25 mouse cellular contexts compared by ENCODE assay signal in the genomic region with DNA sequence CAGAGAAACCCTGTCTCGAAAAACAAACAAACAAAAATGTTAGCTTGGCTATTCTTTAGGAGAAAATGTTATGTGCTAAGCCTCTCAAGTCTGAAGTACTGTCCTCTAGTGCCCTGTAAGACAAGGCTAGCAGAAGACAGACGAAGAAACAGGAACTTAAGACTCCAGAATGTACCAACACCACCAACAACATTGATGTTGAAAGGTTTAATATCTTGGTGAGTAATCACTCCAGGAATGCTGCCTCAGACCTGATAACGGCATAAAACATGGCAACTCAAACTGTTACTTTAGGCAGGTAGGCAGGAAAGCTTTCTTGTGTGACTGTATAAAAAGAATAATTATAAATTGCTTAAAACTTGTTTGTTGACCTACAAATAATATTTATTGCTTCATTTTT. TPM values are rescaled to one million over a fixed set of nuclear protein-coding genes. Genes with fewer than 3 reads are reported as not detected.
A peak's percentile ranks its signal among the peaks of the same experiment; 100 is the strongest.
DNase-seq lines count a peak whose midpoint lies in the region; ATAC-seq and TF ChIP-seq lines count a peak whose summit lies in the region.
"Had no signal": no experiment of that assay in that cellular context is flagged by ENCODE, and none has a peak within 500 bp of the region (broad histone marks: within the 10 kb centered on the region; RNA-seq: fewer than 3 reads in every experiment).

No protein-coding gene starts in this region.

- no peak overlapping the region for H3K4me3 ChIP-seq in MEL (ENCODE audit: control insufficient read depth in 1 of 2, insufficient read depth in 1 of 2, low read depth in 2 of 2, low read length in 2 of 2)
- H3K4me3 ChIP-seq: embryonic facial prominence, embryonic 10.5 days; embryonic facial prominence, embryonic 12.5 days; forebrain, embryonic 13.5 days; forebrain, embryonic 15.5 days had no signal

- no peak overlapping the region for H3K9ac ChIP-seq in MEL (ENCODE audit: control insufficient read depth, low read depth, low read length, poor library complexity, severe bottlenecking)
- H3K9ac ChIP-seq: embryonic facial prominence, embryonic 12.5 days; forebrain, embryonic 13.5 days; forebrain, embryonic 15.5 days; forebrain, postnatal 0 days had no signal

- TF ChIP-seq RAD21 in MEL (IDR thresholded peaks at IDR 0.05; ENCODE audit: low read depth, low read length), result no peak

- H3K9me3 ChIP-seq in MEL (replicated peaks; ENCODE audit: insufficient read depth, low read length), result no peaks in the 10 kb centered on the region
- H3K9me3 ChIP-seq: embryonic facial prominence, embryonic 10.5 days; embryonic facial prominence, embryonic 12.5 days; forebrain, embryonic 13.5 days; forebrain, embryonic 15.5 days; G1E had no signal

- peaks cover 3 to 21% of the 10 kb centered on the region in 2 experiments; a peak in 3 of 4 replicates for H3K4me1 ChIP-seq in MEL (ENCODE audit: control insufficient read depth in 1 of 2, insufficient read depth in 2 of 2, low read length in 2 of 2)
- H3K4me1 ChIP-seq: embryonic facial prominence, embryonic 10.5 days; embryonic facial prominence, embryonic 12.5 days; forebrain, embryonic 13.5 days; forebrain, embryonic 15.5 days had no signal

- TF ChIP-seq EP300 in MEL (IDR thresholded peaks at IDR 0.05; ENCODE audit: low read depth in 1 of 2, low read length in 2 of 2), result peak; percentile 51 to 72

- peak; percentile 7 for DNase-seq in lung, postnatal 25 days (ENCODE audit: low spot score)
- DNase-seq in lung, adult 18-20 months, result no peak
- DNase-seq in 416B (ENCODE audit: low read depth) (peak; percentile 74), MEL (ENCODE audit: low read depth, low spot score) (peak; percentile 65)
- DNase-seq in ovary, postnatal 10 days (ENCODE audit: low spot score), result no peak
- DNase-seq in adrenal gland, adult 18-20 months (ENCODE audit: low spot score in 2 of 2), result no peak
- no peak for DNase-seq in yolk sac, embryonic 10.5 days (ENCODE audit: low spot score)
- DNase-seq: adrenal gland, adult 8-10 months; adrenal gland, postnatal 14 days; adrenal gland, postnatal 36 days; B cell, adult 2 months; cerebellum, adult 11-12 months; cerebellum, adult 2 months; cerebellum, adult 9-10 months; cerebellum, postnatal 10 days; cerebellum, postnatal 25 days; forebrain, postnatal 0 days had no signal

- peaks cover 2% of the 10 kb centered on the region; the same call in 1 of the 2 replicates for H3K79me2 ChIP-seq in MEL (ENCODE audit: control insufficient read depth, insufficient read depth, low read length, poor library complexity)

- peak; percentile 52; the same call in 1 of the 2 replicates for ATAC-seq in megakaryocyte, adult 5-6 weeks (ENCODE audit: poor library complexity, severe bottlenecking)
- ATAC-seq: CD4-positive, CD25-positive, alpha-beta regulatory T cell, adult 4 months; forebrain, embryonic 13.5 days; forebrain, embryonic 15.5 days; forebrain, postnatal 0 days had no signal

- no peaks in the 10 kb centered on the region for H3K27me3 ChIP-seq in MEL (ENCODE audit: control insufficient read depth in 1 of 2, insufficient read depth in 2 of 2, low read length in 2 of 2)
- H3K27me3 ChIP-seq: CH12.LX; embryonic facial prominence, embryonic 12.5 days; forebrain, embryonic 13.5 days; forebrain, embryonic 15.5 days had no signal

- TF ChIP-seq POLR2A in MEL (IDR thresholded peaks at IDR 0.05; ENCODE audit: control insufficient read depth in 1 of 2, insufficient read depth in 1 of 2, low read depth in 1 of 2, low read length in 2 of 2, poor library complexity in 1 of 2), result no peak

- no peak for TF ChIP-seq CTCF in MEL (IDR thresholded peaks at IDR 0.05 in 2 of 3, conservative IDR thresholded peaks at IDR 0.05 in 1 of 3; ENCODE audit: control insufficient read depth in 1 of 3, insufficient read depth in 1 of 3, low read depth in 2 of 3, low read length in 3 of 3, poor library complexity in 1 of 3, severe bottlenecking in 1 of 3)

- H3K27ac ChIP-seq in MEL (ENCODE audit: control insufficient read depth, low read depth, low read length), result no peak overlapping the region
- H3K27ac ChIP-seq: embryonic facial prominence, embryonic 10.5 days; embryonic facial prominence, embryonic 12.5 days; forebrain, embryonic 13.5 days; forebrain, embryonic 15.5 days had no signal

- H3K36me3 ChIP-seq in MEL (ENCODE audit: control insufficient read depth in 1 of 2, insufficient read depth in 2 of 2, low read length in 2 of 2), result peaks cover 27 to 89% of the 10 kb centered on the region in 2 experiments

TF ChIP-seq in MEL, 35 proteins besides CTCF, POLR2A, EP300 and RAD21:
- TF ChIP-seq GATA1 (IDR thresholded peaks at IDR 0.05; ENCODE audit: low read depth, low read length), result peak; percentile 67
- no peak for TF ChIP-seq E2F4 (IDR thresholded peaks at IDR 0.05; ENCODE audit: borderline replicate concordance, low read depth, low read length)
- peak; percentile 51; the same call in 1 of the 2 replicates for TF ChIP-seq TCF12 (IDR thresholded peaks at IDR 0.05; ENCODE audit: low read depth, low read length)

RNA-seq across cellular contexts. Expression of gene Cltc, which starts 33.4 kb away (rescaled TPM):
- total RNA-seq in MEL (2012; rRNA removed), result 205 and 269 TPM in 2 replicates
- polyA plus RNA-seq in MEL (2012; ENCODE audit: insufficient read depth in 1 of 2, insufficient read length in 2 of 2, low read depth in 1 of 2, low replicate concordance in 2 of 2, missing spikeins in 1 of 2), result 100 to 1,000 TPM; 149 to 300 TPM
- total RNA-seq in megakaryocyte, adult 5-6 weeks (2015), result 272 and 311 TPM in 2 replicates
- total RNA-seq in megakaryocyte, adult 5-6 weeks (2017), result 184 and 190 TPM in 2 replicates
- 100 to 1,000 TPM; 258 to 298 TPM for total RNA-seq in adrenal gland, adult 18-20 months (2021)

RNA-seq across cellular contexts. Expression of gene Ptrh2, which starts 40.2 kb away (rescaled TPM):
- 37.3 and 40.3 TPM in 2 replicates for total RNA-seq in MEL (2012; rRNA removed)
- polyA plus RNA-seq in MEL (2012; ENCODE audit: insufficient read depth in 1 of 2, insufficient read length in 2 of 2, low read depth in 1 of 2, low replicate concordance in 2 of 2, missing spikeins in 1 of 2), result 10 to 100 TPM in 1 of 2 experiments, not detected in 1; 30.0 TPM
- total RNA-seq in megakaryocyte, adult 5-6 weeks (2015), result 11.8 and 12.2 TPM in 2 replicates
- 12.9 and 14.6 TPM in 2 replicates for total RNA-seq in megakaryocyte, adult 5-6 weeks (2017)
- 10 to 100 TPM; 12.4 to 12.7 TPM for total RNA-seq in adrenal gland, adult 18-20 months (2021)

RNA-seq across cellular contexts. Expression of gene Vmp1, which starts 40.4 kb away (rescaled TPM):
- 61.8 and 64.4 TPM in 2 replicates for total RNA-seq in MEL (2012; rRNA removed)
- polyA plus RNA-seq in MEL (2012; ENCODE audit: insufficient read depth in 1 of 2, insufficient read length in 2 of 2, low read depth in 1 of 2, low replicate concordance in 2 of 2, missing spikeins in 1 of 2), result 10 to 100 TPM in 1 of 2 experiments, not detected in 1; 94.9 TPM
- total RNA-seq in megakaryocyte, adult 5-6 weeks (2015), result 172 and 215 TPM in 2 replicates
- total RNA-seq in megakaryocyte, adult 5-6 weeks (2017), result 137 and 163 TPM in 2 replicates
- total RNA-seq in adrenal gland, adult 18-20 months (2021), result 100 to 1,000 TPM; 106 to 139 TPM

Comparison
In these comparisons a context has a peak if more than half of its experiments do, and no peak if none do; other contexts are left out.
1. DNase-seq: peak in lung, postnatal 25 days (single experiment), 416B (single experiment) and MEL (single experiment); none in lung, adult 18-20 months (0 of 2), ovary, postnatal 10 days (single experiment), adrenal gland, adult 18-20 months (0 of 2) and yolk sac, embryonic 10.5 days (single experiment).